Mouse (Mus musculus) C2C12 (cell line): ENCODE measurements at regions not wholly inside any gene's neighbourhood (a gene's known extent, or its start where the extent isn't known, plus 50 kb on each side); places are given as distances from the start of the nearest gene placed in this dataset.

Experiments used
- H3K27me3 ChIP-seq: one replicate; pipeline ENCODE4 v1.6.1; 2011; ENCODE audit not compliant: control insufficient read depth, insufficient read depth, insufficient read length
- H3K36me3 ChIP-seq: one replicate; pipeline ENCODE4 v1.6.1; 2011; ENCODE audit not compliant: control insufficient read depth, insufficient read depth
- H3K4me3 ChIP-seq: one replicate; pipeline ENCODE4 v1.5.1; 2011; ENCODE audit warnings: mild to moderate bottlenecking, control low read depth; ENCODE audit not compliant: poor library complexity, insufficient read depth, severe bottlenecking
- H3K79me2 ChIP-seq: one replicate; pipeline ENCODE4 v1.6.1; 2011; ENCODE audit not compliant: control insufficient read depth, insufficient read depth
- H3K79me3 ChIP-seq: one replicate; pipeline ENCODE4 v1.6.1; 2011; ENCODE audit warnings: low read depth, control low read depth
- H3ac ChIP-seq: one replicate; pipeline ENCODE3; 2011; ENCODE audit warnings: low read depth; ENCODE audit not compliant: control insufficient read depth, insufficient read length
- CEBPB ChIP-seq: IDR thresholded peaks from one replicate; pipeline ENCODE4 v1.6.1; 2011; ENCODE audit warnings: low read depth, mild to moderate bottlenecking, control low read depth, moderate library complexity
- CTCF ChIP-seq: IDR thresholded peaks from one replicate; pipeline ENCODE4 v1.5.1; 2011; ENCODE audit not compliant: control insufficient read depth, insufficient read depth, insufficient read length
- FOSL1 ChIP-seq: IDR thresholded peaks from one replicate; pipeline ENCODE4 v1.8.0; 2011; ENCODE audit warnings: mild to moderate bottlenecking, low read length; ENCODE audit not compliant: poor library complexity, insufficient read depth, severe bottlenecking
- MAX ChIP-seq: IDR thresholded peaks from one replicate; pipeline ENCODE4 v1.6.1; 2011; ENCODE audit warnings: mild to moderate bottlenecking, control low read depth
- MYOD1 ChIP-seq: IDR thresholded peaks from one replicate; pipeline ENCODE4 v1.6.1; 2011; ENCODE audit warnings: low read depth; ENCODE audit not compliant: control insufficient read depth, insufficient read length
- MYOG ChIP-seq: IDR thresholded peaks from one replicate; pipeline ENCODE4 v1.6.1; 2011; ENCODE audit not compliant: control insufficient read depth, insufficient read length; ENCODE audit errors: extremely low read depth
- USF1 ChIP-seq: IDR thresholded peaks from one replicate; pipeline ENCODE4 v1.6.1; 2011; ENCODE audit warnings: low read depth, mild to moderate bottlenecking, control low read depth, moderate library complexity

DNA sequence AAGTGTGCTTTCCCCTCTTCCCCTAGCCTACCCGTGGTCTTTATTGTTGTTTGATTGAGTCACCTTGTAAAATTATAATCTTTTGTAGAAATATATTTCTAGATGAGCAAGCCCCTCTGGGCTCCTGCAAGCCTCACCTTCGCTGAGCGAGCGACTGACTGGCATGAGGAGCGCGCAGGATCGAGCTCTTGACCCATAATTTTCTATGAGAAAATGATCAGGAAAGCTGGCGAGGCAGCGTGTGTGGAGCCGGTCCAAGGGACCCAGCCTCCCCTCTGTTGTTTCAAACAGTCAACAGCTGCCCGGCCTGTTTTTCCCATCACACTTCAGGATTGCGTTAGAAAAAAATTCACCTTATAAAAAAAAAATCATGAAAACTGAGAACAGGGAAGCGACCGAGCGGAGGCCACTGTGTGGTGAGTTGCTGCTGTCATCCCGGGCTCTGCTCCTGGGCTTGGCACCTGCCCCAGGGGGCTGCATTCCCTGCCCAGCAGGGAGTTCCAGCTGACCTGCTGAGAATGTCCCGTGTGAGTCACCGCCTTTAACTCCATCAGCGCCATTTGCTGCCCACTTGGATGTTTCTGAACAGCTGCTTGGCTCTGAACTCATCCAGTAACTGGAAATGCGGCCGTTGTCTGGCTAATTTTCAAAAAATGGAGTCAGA, 180.5 kb upstream of the Runx1 start:
- no peaks in the 10 kb centered on the region for H3K79me3 ChIP-seq
- no peaks in the 10 kb centered on the region for H3K27me3 ChIP-seq
- peak overlapping the region; percentile 8 for H3K4me3 ChIP-seq
- no peaks in the 10 kb centered on the region for H3K36me3 ChIP-seq
- no peaks in the 10 kb centered on the region for H3K79me2 ChIP-seq
- peak; percentile 44 for TF ChIP-seq CEBPB
- TF ChIP-seq MAX = peak; percentile 90
- no peak for TF ChIP-seq USF1
- peak; percentile 99 for TF ChIP-seq MYOD1
- peak; percentile 95 for TF ChIP-seq FOSL1
- no peak for TF ChIP-seq MYOG
- H3ac ChIP-seq = no peak overlapping the region

DNA sequence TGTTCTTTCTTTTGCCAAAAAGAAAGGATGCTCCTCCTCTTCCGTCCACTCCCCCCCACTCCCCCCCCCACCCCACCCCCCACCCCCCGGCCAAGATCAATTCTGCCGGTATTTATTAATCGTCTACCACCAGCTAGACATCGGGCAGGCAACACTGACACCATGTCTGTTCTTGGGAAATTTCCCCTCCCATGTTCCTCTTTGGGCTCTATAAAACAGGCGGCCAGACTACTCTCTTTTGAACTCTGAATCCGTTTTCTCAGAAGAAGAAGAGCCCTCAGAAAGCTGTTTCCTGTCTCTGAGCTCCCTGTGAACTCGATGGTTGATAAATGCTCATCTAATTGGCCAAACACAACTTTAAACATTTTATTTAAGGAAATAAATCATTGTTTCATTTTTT, 179.5 kb upstream of the Runx1 start:
- Histone ChIP-seq H3K79me2 (no peaks in the 10 kb centered on the region), H3K4me3 (no peak overlapping the region), H3K36me3 (no peaks in the 10 kb centered on the region), H3ac (no peak overlapping the region), H3K27me3 (no peaks in the 10 kb centered on the region), H3K79me3 (no peaks in the 10 kb centered on the region)
- TF ChIP-seq MAX (no peak), MYOD1 (no peak), FOSL1 (no peak), CTCF (no peak), USF1 (no peak), MYOG (no peak), CEBPB (no peak)

DNA sequence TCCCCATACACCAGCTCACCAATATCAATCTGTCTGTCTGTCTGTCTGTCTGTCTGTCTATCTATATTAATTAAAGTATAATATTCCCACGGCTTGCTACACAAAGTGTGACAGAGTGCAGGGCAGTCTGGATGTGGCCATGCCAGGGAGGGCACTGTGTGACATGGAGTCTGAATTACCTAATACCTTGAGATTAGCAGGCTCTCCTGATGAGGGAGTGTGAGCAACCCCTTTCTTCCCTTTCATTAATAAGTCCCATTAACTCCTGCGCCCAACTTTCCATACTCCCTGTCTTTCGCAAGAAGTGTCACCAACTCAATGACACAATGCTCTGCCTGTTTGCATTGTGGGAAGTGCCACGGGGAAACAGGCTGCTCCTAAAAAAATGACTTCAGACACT, 177.9 kb upstream of the Runx1 start:
- H3K4me3 ChIP-seq = no peak overlapping the region
- TF ChIP-seq FOSL1 (no peak), MYOD1 (no peak), CTCF (no peak), USF1 (no peak), MYOG (no peak), CEBPB (peak; percentile 23), MAX (no peak)
- no peaks in the 10 kb centered on the region for H3K79me2 ChIP-seq
- no peak overlapping the region for H3ac ChIP-seq
- no peaks in the 10 kb centered on the region for H3K79me3 ChIP-seq
- H3K27me3 ChIP-seq = no peaks in the 10 kb centered on the region
- no peaks in the 10 kb centered on the region for H3K36me3 ChIP-seq

DNA sequence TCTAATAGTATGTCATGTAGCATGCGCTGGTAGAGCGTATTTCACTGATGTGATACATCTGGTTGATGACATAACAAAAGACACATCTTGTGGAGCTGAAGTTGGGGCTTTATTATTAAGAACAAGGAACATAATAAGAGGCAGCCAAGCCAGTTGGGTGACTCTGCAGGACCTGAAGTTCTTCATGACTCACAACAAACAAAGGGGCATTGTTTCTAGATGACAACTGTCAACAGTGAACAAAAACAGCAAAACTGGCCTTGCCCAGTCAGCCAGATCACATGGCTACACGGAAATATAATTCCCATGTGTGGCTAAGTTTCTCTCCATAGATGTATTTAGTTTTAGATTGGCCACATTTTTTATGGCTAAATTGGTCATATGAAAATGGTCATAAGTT, 172.7 kb upstream of the Runx1 start:
- no peaks in the 10 kb centered on the region for H3K79me3 ChIP-seq
- no peaks in the 10 kb centered on the region for H3K79me2 ChIP-seq
- H3K27me3 ChIP-seq = no peaks in the 10 kb centered on the region
- H3ac ChIP-seq = no peak overlapping the region
- no peaks in the 10 kb centered on the region for H3K36me3 ChIP-seq
- TF ChIP-seq CTCF (no peak), USF1 (peak; percentile 38)
- no peak overlapping the region for H3K4me3 ChIP-seq

DNA sequence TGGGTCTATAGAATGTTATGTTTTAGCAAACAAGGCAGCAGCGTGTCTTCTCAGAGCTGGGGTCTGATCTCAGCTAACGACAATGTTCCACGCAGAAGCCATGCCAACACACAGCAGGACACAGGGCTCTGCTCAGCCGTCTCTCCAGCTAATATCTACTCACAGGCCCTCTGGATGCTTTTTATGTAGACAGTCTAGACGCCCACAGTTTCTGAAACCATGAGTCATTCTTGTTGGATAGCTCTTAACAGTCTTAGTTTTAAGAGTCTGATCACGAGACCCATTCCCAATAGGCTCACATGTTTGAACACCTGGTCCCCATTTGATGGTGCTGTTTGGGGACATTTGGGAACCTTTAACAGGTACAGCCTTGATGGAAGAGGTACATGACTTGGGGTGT, 171.7 kb upstream of the Runx1 start:
- H3K79me3 ChIP-seq = no peaks in the 10 kb centered on the region
- TF ChIP-seq MYOD1 (peak; percentile 38), CTCF (no peak), USF1 (peak; percentile 80), FOSL1 (no peak), CEBPB (no peak), MAX (no peak), MYOG (no peak)
- H3ac ChIP-seq = no peak overlapping the region
- no peak overlapping the region for H3K4me3 ChIP-seq
- no peaks in the 10 kb centered on the region for H3K27me3 ChIP-seq
- no peaks in the 10 kb centered on the region for H3K36me3 ChIP-seq
- no peaks in the 10 kb centered on the region for H3K79me2 ChIP-seq

DNA sequence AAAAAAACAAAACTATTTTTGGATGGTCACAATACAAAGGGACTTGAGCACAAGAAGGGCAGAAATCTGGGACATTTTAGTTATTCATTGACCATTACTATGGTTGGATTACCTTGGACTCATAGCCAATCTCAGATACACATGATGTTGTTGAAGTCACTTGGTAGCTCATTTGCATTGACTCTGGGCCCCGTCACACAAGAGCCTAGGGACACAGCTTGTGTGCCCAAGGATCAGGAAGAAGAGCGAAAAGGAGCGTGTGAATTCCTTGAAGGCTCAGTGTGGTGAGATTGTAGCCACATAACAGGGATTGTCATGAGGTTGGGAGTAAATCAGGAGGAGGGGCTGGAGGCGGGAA, 170.0 kb upstream of the Runx1 start:
- H3K36me3 ChIP-seq = no peaks in the 10 kb centered on the region
- H3K27me3 ChIP-seq = no peaks in the 10 kb centered on the region
- TF ChIP-seq USF1 (no peak), CEBPB (no peak), MYOD1 (no peak), MAX (no peak), CTCF (no peak), FOSL1 (no peak), MYOG (no peak)
- H3K4me3 ChIP-seq = no peak overlapping the region
- no peaks in the 10 kb centered on the region for H3K79me2 ChIP-seq
- H3K79me3 ChIP-seq = no peaks in the 10 kb centered on the region
- H3ac ChIP-seq = no peak overlapping the region
